Mouse (Mus musculus): Measurements from ENCODE around the gene Prima1. TPM values are rescaled to one million over a fixed set of nuclear protein-coding genes. Genes with fewer than 3 reads are reported as not detected.

The Prima1 gene
- polyA plus RNA-seq, 1 experiment: not detected

DNA sequence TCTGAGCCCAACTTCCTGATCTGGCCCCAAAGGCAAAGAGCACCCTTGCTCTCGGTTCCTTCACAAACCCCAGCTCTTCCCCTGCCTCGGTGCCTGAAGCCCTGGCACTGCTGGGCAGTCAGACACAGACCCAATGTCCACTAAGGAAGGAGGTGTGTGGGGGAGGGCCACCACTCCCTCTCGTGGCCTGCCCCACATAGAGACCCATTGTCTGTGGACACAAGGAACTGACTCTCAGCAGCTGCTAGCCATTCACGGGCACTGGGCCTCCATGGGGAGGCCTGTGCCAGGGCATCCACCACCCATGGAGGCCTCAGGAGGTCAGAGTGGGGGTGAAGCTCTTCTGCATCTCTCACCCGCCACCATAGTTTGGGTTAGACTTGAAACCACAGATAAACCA lies 30.9 kb downstream of the Prima1 start:
- H3K27me3 ChIP-seq (ENCODE audit: control insufficient read depth, insufficient read depth, low read length): no peaks in the 10 kb centered on the region
- H3K4me1 ChIP-seq (ENCODE audit: control insufficient read depth, insufficient read depth, insufficient read length): no peaks in the 10 kb centered on the region
- H3K27ac ChIP-seq (ENCODE audit: insufficient read depth, low read length): no peak overlapping the region
- WGBS: 45% methylated on average over 5 of the region's 5 CpGs
- no peak for DNase-seq (ENCODE audit: low read depth in 1 of 2, low spot score in 2 of 2)
- H3K36me3 ChIP-seq (ENCODE audit: control insufficient read depth, insufficient read depth, low read length): no peaks in the 10 kb centered on the region
- TF ChIP-seq CTCF (IDR thresholded peaks at IDR 0.05; ENCODE audit: extremely low read depth, insufficient read depth, insufficient read length, insufficient replicate concordance): no peak
- no peak overlapping the region for H3K4me3 ChIP-seq (ENCODE audit: extremely low read depth, insufficient read depth, insufficient read length)

DNA sequence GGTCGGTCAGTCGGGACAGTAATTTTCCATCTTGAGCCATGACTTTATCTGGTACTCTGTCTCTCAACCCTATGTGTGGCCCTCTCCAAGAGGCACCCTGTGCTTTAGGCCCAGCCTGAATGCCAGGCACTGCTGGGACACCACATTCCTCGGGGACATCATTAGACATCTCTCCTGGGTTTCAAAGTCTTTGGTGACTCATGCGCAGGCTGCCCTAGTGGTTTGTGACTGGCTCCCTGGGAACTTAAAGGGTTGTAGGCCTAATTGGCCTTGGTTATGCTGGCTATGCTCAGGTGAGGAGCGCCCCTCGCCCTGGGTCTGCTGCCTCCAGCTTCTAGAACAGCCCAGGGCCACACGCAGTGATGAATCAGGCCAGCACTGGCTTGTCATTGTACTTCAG lies 32.4 kb downstream of the Prima1 start:
- 89% methylated on average over 7 of the region's 7 CpGs for WGBS
- H3K4me3 ChIP-seq (ENCODE audit: extremely low read depth, insufficient read depth, insufficient read length): no peak overlapping the region
- H3K4me1 ChIP-seq (ENCODE audit: control insufficient read depth, insufficient read depth, insufficient read length): no peaks in the 10 kb centered on the region
- TF ChIP-seq POLR2A (IDR thresholded peaks at IDR 0.05; ENCODE audit: low read depth, low read length) (no peak), CTCF (IDR thresholded peaks at IDR 0.05; ENCODE audit: extremely low read depth, insufficient read depth, insufficient read length, insufficient replicate concordance) (no peak)
- H3K36me3 ChIP-seq (ENCODE audit: control insufficient read depth, insufficient read depth, low read length): no peaks in the 10 kb centered on the region
- H3K27me3 ChIP-seq (ENCODE audit: control insufficient read depth, insufficient read depth, low read length): no peaks in the 10 kb centered on the region
- H3K27ac ChIP-seq (ENCODE audit: insufficient read depth, low read length): no peak overlapping the region
- DNase-seq (ENCODE audit: low read depth in 1 of 2, low spot score in 2 of 2): no peak

DNA sequence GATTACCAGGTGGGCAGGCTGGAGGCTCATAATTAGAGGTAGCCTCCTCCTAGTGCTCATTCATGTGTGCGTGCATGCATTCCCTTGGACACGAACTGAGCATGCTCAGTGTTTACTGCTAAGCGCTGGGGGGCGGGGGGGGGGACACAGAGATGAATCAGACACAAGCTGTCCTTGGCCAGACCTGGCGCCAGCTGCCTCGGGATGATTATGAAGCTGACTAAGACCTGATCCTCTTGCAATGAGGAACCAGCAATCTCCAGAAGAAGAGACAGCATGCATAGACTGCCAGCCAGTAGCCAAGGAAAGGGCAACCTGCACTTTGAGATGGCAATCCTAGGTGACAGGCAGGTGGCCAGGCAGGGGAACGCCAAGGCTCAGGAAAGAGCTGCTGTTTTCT lies 36.4 kb downstream of the Prima1 start:
- H3K36me3 ChIP-seq (ENCODE audit: control insufficient read depth, insufficient read depth, low read length): no peaks in the 10 kb centered on the region
- H3K27ac ChIP-seq (ENCODE audit: insufficient read depth, low read length): no peak overlapping the region
- no peaks in the 10 kb centered on the region for H3K27me3 ChIP-seq (ENCODE audit: control insufficient read depth, insufficient read depth, low read length)
- WGBS: 73% methylated on average over 7 of the region's 7 CpGs
- H3K4me3 ChIP-seq (ENCODE audit: extremely low read depth, insufficient read depth, insufficient read length): no peak overlapping the region
- no peak for DNase-seq (ENCODE audit: low read depth in 1 of 2, low spot score in 2 of 2)
- TF ChIP-seq CTCF (IDR thresholded peaks at IDR 0.05; ENCODE audit: extremely low read depth, insufficient read depth, insufficient read length, insufficient replicate concordance) (no peak), POLR2A (IDR thresholded peaks at IDR 0.05; ENCODE audit: low read depth, low read length) (no peak)
- H3K4me1 ChIP-seq (ENCODE audit: control insufficient read depth, insufficient read depth, insufficient read length): no peaks in the 10 kb centered on the region

DNA sequence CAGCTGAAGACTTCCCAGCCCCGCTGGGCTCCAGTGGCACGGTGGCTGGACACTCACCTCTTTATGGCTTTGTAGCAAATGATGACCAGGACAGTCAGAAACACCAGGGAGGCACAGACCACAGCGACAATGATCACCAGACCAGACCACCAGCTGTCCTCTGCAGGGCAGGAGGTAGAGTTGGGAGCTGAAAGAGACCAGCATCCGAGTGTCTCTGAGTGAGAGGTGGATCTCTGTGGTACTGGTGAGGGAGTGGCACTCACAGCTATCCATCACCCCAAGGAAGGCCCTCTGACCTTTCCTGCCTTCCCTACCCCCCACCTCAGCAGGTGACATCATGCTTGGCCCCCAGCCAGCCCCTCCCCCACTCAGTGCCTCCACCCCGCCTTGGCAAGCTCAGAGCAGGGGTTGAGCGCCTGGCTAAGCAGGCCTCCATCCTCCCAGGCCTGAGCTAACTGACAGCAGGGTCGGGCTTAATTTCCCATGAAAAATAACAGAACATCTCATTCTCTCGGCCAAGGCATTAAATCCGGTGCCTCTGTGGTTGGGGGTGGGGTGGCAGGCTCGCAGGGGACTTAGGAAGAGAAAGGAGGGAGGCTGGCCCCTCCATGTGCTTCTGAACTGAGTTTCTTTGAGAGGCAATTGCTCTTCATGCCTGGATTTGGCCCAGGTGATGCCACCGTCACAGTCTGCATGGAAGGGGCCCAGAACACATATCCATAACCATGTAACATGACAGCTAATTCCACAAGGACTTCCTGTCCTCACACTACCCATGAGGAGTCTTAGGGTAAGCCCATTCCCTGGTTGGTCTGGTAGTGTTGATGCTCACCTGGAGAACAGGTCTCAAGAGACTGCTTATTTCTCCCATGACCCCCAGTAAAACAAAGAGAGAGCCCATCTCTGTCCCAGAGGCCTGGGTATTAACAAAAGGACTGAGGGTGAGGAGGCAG lies 39.1 kb downstream of the Prima1 start:
- TF ChIP-seq CTCF (IDR thresholded peaks at IDR 0.05; ENCODE audit: extremely low read depth, insufficient read depth, insufficient read length, insufficient replicate concordance) (no peak), POLR2A (IDR thresholded peaks at IDR 0.05; ENCODE audit: low read depth, low read length) (no peak)
- Histone ChIP-seq H3K36me3 (ENCODE audit: control insufficient read depth, insufficient read depth, low read length) (no peaks in the 10 kb centered on the region), H3K27ac (ENCODE audit: insufficient read depth, low read length) (no peak overlapping the region), H3K4me3 (ENCODE audit: extremely low read depth, insufficient read depth, insufficient read length) (no peak overlapping the region), H3K4me1 (ENCODE audit: control insufficient read depth, insufficient read depth, insufficient read length) (no peaks in the 10 kb centered on the region), H3K27me3 (ENCODE audit: control insufficient read depth, insufficient read depth, low read length) (no peaks in the 10 kb centered on the region)
- DNase-seq (ENCODE audit: low read depth in 1 of 2, low spot score in 2 of 2): no peak
- 37% methylated on average over 11 of the region's 11 CpGs for WGBS

DNA sequence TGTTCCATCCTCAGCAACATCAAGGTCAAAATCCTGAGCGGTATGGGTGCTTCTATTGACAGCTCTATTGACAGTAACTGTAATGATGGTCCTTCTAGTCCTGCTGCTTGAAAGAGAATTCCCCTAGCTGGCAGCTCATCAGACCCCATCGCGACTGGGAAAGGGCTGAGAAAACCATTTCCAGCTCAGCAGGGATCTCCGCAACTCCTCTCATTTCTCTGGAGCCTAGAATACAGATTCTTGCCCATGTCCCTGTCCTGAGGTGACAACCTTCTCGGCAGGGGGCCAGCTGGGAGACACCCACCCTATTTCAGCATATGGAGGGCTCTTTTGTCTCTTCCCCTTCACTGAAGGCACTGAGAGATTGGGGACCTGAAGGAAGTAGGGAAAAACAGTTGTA lies 49.0 kb downstream of the Prima1 start:
- Histone ChIP-seq H3K27me3 (ENCODE audit: control insufficient read depth, insufficient read depth, low read length) (no peaks in the 10 kb centered on the region), H3K4me3 (ENCODE audit: extremely low read depth, insufficient read depth, insufficient read length) (no peak overlapping the region), H3K36me3 (ENCODE audit: control insufficient read depth, insufficient read depth, low read length) (no peaks in the 10 kb centered on the region), H3K4me1 (ENCODE audit: control insufficient read depth, insufficient read depth, insufficient read length) (no peaks in the 10 kb centered on the region), H3K27ac (ENCODE audit: insufficient read depth, low read length) (no peak overlapping the region)
- 55% methylated on average over 5 of the region's 5 CpGs for WGBS
- no peak for DNase-seq (ENCODE audit: low read depth in 1 of 2, low spot score in 2 of 2)
- TF ChIP-seq CTCF (IDR thresholded peaks at IDR 0.05; ENCODE audit: extremely low read depth, insufficient read depth, insufficient read length, insufficient replicate concordance) (no peak), POLR2A (IDR thresholded peaks at IDR 0.05; ENCODE audit: low read depth, low read length) (no peak)

DNA sequence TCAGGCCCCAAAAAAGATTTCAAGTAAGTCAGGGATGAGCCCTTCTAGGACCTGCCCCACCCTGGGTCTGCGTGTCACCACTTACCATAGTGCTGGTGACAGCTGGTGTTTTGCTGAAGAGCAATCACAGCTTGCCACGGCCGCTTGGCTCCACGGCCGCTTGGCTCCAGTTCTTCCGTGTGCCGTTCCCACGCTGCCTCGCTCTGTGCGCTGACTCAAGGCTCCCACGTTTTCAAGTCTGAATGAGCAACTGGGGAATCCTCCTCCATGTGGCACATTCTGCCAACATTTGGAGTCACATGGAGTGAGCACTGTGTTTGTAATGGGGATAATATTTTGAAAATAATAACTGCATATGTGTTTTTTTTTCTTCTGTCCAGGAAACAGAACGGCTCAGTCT lies 52.2 kb downstream of the Prima1 start:
- no peak for DNase-seq (ENCODE audit: low read depth in 1 of 2, low spot score in 2 of 2)
- 89% methylated on average over 12 of the region's 12 CpGs for WGBS

DNA sequence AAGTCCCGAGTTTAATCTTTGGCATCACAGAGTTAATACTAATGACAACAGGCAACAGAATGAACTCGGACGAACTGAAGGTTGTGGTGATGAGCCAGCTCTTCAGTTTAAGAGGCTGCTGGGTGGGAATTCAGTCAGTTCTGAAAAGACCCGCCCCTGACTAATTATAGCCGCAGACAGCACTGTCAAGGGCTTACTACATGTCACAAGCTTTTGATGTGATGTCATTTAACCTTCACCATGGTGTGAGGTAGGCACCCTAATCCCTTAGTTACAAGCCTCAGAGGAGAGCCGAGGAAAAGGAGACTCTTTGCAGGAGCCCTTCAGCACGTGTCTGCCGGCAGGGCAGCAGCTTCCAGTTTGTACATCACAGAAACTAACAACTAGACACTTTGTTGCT lies 53.7 kb downstream of the Prima1 start:
- no peak overlapping the region for H3K4me3 ChIP-seq (ENCODE audit: extremely low read depth, insufficient read depth, insufficient read length)
- WGBS: 57% methylated on average over 8 of the region's 8 CpGs
- no peaks in the 10 kb centered on the region for H3K4me1 ChIP-seq (ENCODE audit: control insufficient read depth, insufficient read depth, insufficient read length)
- H3K27ac ChIP-seq (ENCODE audit: insufficient read depth, low read length): no peak overlapping the region
- no peaks in the 10 kb centered on the region for H3K27me3 ChIP-seq (ENCODE audit: control insufficient read depth, insufficient read depth, low read length)
- no peak for DNase-seq (ENCODE audit: low read depth in 1 of 2, low spot score in 2 of 2)
- TF ChIP-seq CTCF (IDR thresholded peaks at IDR 0.05; ENCODE audit: extremely low read depth, insufficient read depth, insufficient read length, insufficient replicate concordance): no peak
- no peaks in the 10 kb centered on the region for H3K36me3 ChIP-seq (ENCODE audit: control insufficient read depth, insufficient read depth, low read length)

More for the DNA sequence above, 52.2 kb downstream of the Prima1 start:
- Histone ChIP-seq H3K4me1 (ENCODE audit: control insufficient read depth, insufficient read depth, insufficient read length) (no peaks in the 10 kb centered on the region), H3K4me3 (ENCODE audit: extremely low read depth, insufficient read depth, insufficient read length) (no peak overlapping the region), H3K27me3 (ENCODE audit: control insufficient read depth, insufficient read depth, low read length) (no peaks in the 10 kb centered on the region), H3K36me3 (ENCODE audit: control insufficient read depth, insufficient read depth, low read length) (no peaks in the 10 kb centered on the region), H3K27ac (ENCODE audit: insufficient read depth, low read length) (no peak overlapping the region)
- TF ChIP-seq CTCF (IDR thresholded peaks at IDR 0.05; ENCODE audit: extremely low read depth, insufficient read depth, insufficient read length, insufficient replicate concordance): no peak
- TF ChIP-seq POLR2A (IDR thresholded peaks at IDR 0.05; ENCODE audit: low read depth, low read length): no peak
